Mouse (Mus musculus): ENCODE measurements around the gene Kmt2e.
"Not testable (repeated sequence)": the region's sequence is repeated elsewhere in the genome, so short reads cannot be mapped to it uniquely, and the experiment has no call there.

Kmt2e gene

GRCm38 (mm10) chr5:23432708-23433645, 1.3 kb upstream of the Kmt2e start:
- DNase-seq (ENCODE audit: low spot score), result peak; percentile 96

GRCm38 (mm10) chr5:23434598-23435481, 599 bp downstream of the Kmt2e start:
- DNase-seq (ENCODE audit: low spot score), result peak; percentile 40

- DNase-seq (ENCODE audit: low spot score), result no peak
Measured at GRCm38 (mm10) chr5:23435482-23436125, 1.4 kb downstream of the Kmt2e start.

- no peak for DNase-seq (ENCODE audit: low spot score)
Measured at GRCm38 (mm10) chr5:23436735-23437134, 2.5 kb downstream of the Kmt2e start.

DNA sequence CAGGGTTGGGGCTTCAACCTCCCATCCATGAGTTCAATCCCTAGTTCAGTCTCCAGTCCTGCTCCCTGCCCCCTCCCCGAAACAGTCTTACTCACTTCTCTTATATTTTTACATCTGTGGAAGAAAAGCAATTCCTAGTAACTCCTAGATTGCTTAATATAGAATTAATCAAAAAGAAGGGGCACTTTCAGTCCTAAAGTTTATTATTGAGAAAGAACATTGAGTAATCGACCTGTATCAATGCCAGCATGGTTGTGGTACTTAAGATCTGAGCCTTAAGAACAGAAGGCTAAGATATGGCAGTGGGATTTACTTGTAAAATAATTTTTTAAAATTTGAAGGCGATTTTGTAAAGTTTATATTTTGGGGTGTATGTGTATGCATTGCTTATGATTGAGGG, 5.6 kb downstream of the Kmt2e start:
- no peak for DNase-seq (ENCODE audit: low spot score)

GRCm38 (mm10) chr5:23440572-23440971, 6.3 kb downstream of the Kmt2e start:
- DNase-seq (ENCODE audit: low spot score), result no peak

- DNase-seq (ENCODE audit: low spot score), result no peak
Measured at GRCm38 (mm10) chr5:23441916-23442315, 7.7 kb downstream of the Kmt2e start.

DNA sequence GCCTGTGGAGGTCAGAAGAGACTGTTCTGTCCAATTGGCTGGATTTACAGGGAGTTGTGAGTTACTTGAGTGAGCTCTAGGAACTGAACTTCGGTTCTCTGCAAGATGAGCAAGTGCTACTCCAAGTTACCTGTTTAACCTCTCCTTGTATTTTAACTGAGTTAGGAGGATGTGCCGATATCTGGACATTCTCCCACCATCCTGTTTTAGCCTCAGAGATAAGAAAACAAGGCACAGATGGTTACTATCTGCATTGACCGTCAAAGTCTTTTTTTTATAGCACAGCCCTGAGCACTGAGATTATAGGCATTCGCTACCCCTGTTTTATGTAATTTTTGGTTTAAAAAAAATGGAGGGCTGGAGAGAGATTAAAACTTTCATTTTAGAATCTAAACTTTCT, 10.2 kb downstream of the Kmt2e start:
- no peak for DNase-seq (ENCODE audit: low spot score)

GRCm38 (mm10) chr5:23453561-23453960, 19.3 kb downstream of the Kmt2e start:
- DNase-seq (ENCODE audit: low spot score), result not testable (repeated sequence)

- no peak for DNase-seq (ENCODE audit: low spot score)
Measured at GRCm38 (mm10) chr5:23461688-23462087, 27.4 kb downstream of the Kmt2e start.

- DNase-seq (ENCODE audit: low spot score), result no peak
Measured at GRCm38 (mm10) chr5:23464247-23464646, 30.0 kb downstream of the Kmt2e start.

GRCm38 (mm10) chr5:23464743-23465142, 30.5 kb downstream of the Kmt2e start:
- no peak for DNase-seq (ENCODE audit: low spot score)

DNA sequence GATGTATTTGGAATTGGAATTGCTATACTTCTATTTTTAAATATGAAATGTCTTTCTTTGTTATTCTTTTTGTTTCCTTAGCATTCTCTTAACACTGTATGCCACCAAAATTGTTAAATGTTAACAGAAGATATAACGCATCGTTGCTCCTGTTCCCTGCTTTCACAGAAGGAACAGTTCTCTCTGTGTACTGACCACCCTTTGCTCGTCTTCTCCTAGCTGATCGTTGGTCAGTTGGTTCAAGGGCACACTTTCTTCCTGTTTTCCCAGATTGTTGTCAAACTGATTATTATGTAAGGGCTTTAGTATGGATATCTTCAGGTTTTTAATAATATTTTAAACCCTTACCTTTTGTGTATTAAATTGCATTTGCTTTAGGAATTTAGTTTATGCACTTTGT, 32.3 kb downstream of the Kmt2e start:
- no peak for DNase-seq (ENCODE audit: low spot score)

GRCm38 (mm10) chr5:23473098-23473873, 39.0 kb downstream of the Kmt2e start:
- no peak for DNase-seq (ENCODE audit: low spot score)

GRCm38 (mm10) chr5:23483811-23484210, 49.6 kb downstream of the Kmt2e start:
- no peak for DNase-seq (ENCODE audit: low spot score)

DNA sequence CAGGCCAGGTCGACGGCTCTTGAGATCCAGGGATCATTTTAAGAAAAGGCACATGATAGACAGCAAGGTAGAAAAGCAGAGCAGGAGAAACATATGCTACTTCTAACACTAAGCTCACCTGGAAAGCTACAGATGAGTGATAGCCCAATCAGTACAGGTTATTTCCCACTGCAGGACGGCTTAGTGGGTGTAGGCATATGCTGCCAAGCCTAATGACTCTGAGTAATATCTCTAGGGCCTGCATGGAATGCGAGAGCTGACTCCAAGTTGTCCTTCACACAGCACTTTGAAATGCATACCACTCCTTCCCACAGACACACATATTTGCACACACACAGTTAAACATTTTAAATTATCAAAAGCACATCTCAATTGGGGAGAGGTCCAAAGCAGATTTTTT, 55.0 kb downstream of the Kmt2e start:
- DNase-seq (ENCODE audit: low spot score), result no peak

- DNase-seq (ENCODE audit: low spot score), result no peak
Measured at GRCm38 (mm10) chr5:23490797-23491196, 56.6 kb downstream of the Kmt2e start.

DNA sequence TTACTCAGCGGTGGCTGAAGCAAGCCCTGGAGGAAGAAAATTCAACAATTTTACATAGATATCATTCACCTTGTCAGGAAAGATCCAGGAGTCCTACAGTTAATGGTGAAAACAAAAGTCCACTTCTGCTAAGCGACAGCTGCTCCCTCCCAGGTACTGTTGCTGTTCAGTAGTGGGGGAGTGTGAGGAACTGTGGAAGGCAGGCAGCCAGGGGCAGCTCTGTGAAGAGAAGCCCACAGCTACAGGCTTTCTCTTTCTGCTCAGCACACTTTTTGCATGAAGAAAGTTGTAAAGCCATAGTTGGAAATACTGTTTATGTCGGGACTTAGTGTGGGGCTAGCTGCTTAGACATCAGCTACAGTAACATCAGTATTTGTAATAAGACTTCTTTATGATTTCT, 62.2 kb downstream of the Kmt2e start:
- no peak for DNase-seq (ENCODE audit: low spot score)

GRCm38 (mm10) chr5:23496933-23497332, 62.7 kb downstream of the Kmt2e start:
- DNase-seq (ENCODE audit: low spot score), result no peak

GRCm38 (mm10) chr5:23497920-23498319, 63.7 kb downstream of the Kmt2e start:
- DNase-seq (ENCODE audit: low spot score), result no peak

DNA sequence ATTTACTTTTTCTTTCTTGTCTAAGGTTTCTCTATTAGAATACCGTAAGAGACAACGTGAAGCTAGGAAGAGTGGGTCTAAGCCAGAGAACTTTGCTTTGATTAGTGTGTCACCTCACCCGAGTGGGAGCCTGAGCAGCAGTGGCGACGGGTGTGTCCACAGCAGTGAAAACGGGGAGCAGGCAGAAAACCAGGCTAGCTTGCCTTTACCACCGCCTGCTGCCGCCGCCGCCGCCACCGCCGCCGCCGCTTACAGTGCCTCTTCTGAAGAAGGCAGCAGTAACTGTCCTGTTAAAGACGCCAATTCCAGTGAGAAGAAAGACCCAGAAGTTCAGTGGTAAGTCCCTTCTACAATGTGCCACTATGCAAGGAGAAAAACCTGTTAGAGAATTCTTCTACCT, 65.0 kb downstream of the Kmt2e start:
- no peak for DNase-seq (ENCODE audit: low spot score)

GRCm38 (mm10) chr5:23500715-23501114, 66.5 kb downstream of the Kmt2e start:
- DNase-seq (ENCODE audit: low spot score), result no peak
